ENCODE assay signal across 9 mouse cellular contexts in genomic region chr19:36439894-36440714, GRCm38 (mm10).
A peak's percentile ranks its signal among the peaks of the same experiment; 100 is the strongest.
DNase-seq lines count a peak whose midpoint lies in the region; ATAC-seq and TF ChIP-seq lines count a peak whose summit lies in the region.
"Had no signal": no experiment of that assay in that cellular context is flagged by ENCODE, and none has a peak within 500 bp of the region (broad histone marks: within the 10 kb centered on the region; RNA-seq: fewer than 3 reads in every experiment).

No protein-coding gene starts in this region.

- no peak overlapping the region for H3K4me3 ChIP-seq in ES-E14 (ENCODE audit: insufficient read depth in 1 of 2, low read depth in 1 of 2, low read length in 2 of 2, poor library complexity in 1 of 2, severe bottlenecking in 1 of 2)
- no peak overlapping the region for H3K4me3 ChIP-seq in forebrain, embryonic 16.5 days (replicated peaks; ENCODE audit: low read length)
- H3K4me3 ChIP-seq: limb, embryonic 13.5 days had no signal

- no peak overlapping the region for H3K4me2 ChIP-seq in forebrain, embryonic 16.5 days (ENCODE audit: low read length)
- H3K4me2 ChIP-seq: limb, embryonic 13.5 days had no signal

- H3K9me3 ChIP-seq in ES-E14 (ENCODE audit: control insufficient read depth, insufficient read depth, low read depth, low read length), result no peaks in the 10 kb centered on the region
- H3K9me3 ChIP-seq in forebrain, embryonic 16.5 days (ENCODE audit: control insufficient read depth, low read length), result no peaks in the 10 kb centered on the region
- H3K9me3 ChIP-seq: limb, embryonic 13.5 days had no signal

- WGBS in forebrain, embryonic 16.5 days, result 56% methylated on average over 9 of the region's 9 CpGs

- H3K9ac ChIP-seq in ES-E14 (ENCODE audit: insufficient read depth, low read depth, low read length, poor library complexity, severe bottlenecking), result no peak overlapping the region
- H3K9ac ChIP-seq in forebrain, embryonic 16.5 days (replicated peaks; ENCODE audit: low read depth, low read length), result no peak overlapping the region
- H3K9ac ChIP-seq: limb, embryonic 13.5 days had no signal

- no peaks in the 10 kb centered on the region for H3K27me3 ChIP-seq in forebrain, embryonic 16.5 days (replicated peaks; ENCODE audit: control insufficient read depth, insufficient read depth, low read length)
- H3K27me3 ChIP-seq: limb, embryonic 13.5 days had no signal

- peak; percentile 76 for ATAC-seq in forebrain, embryonic 16.5 days

- no peaks in the 10 kb centered on the region for H3K36me3 ChIP-seq in ES-E14 (ENCODE audit: control insufficient read depth, insufficient read depth, low read length, poor library complexity, severe bottlenecking)
- H3K36me3 ChIP-seq in forebrain, embryonic 16.5 days (ENCODE audit: control insufficient read depth, insufficient read depth), result no peaks in the 10 kb centered on the region
- H3K36me3 ChIP-seq: limb, embryonic 13.5 days had no signal

- DNase-seq in gastrocnemius, postnatal 10 days, result peak; percentile 36
- DNase-seq in gastrocnemius, adult 8-10 months (ENCODE audit: low spot score in 2 of 2), result no peak
- DNase-seq in ES-E14 (ENCODE audit: low read depth, low spot score), result peak; percentile 36
- peak; percentile 56 to 60 for DNase-seq in cerebellum, adult 18-20 months
- DNase-seq in layer of hippocampus, adult 18-20 months (ENCODE audit: low spot score in 2 of 2), result peak; percentile 13 to 58
- DNase-seq in lung, postnatal 36 days, result peak; percentile 58
- peak; percentile 28 for DNase-seq in right cerebral cortex, postnatal 25 days

- no peak overlapping the region for H3K27ac ChIP-seq in ES-E14 (ENCODE audit: insufficient read depth, low read depth, low read length, poor library complexity, severe bottlenecking)
- H3K27ac ChIP-seq in forebrain, embryonic 16.5 days (ENCODE audit: low read length), result no peak overlapping the region
- H3K27ac ChIP-seq: limb, embryonic 13.5 days had no signal

- no peaks in the 10 kb centered on the region for H3K4me1 ChIP-seq in ES-E14 (ENCODE audit: control insufficient read depth in 2 of 2, insufficient read depth in 2 of 2, low read length in 2 of 2, poor library complexity in 1 of 2)
- no peaks in the 10 kb centered on the region for H3K4me1 ChIP-seq in forebrain, embryonic 16.5 days (replicated peaks; ENCODE audit: control insufficient read depth, insufficient read depth, low read length)
- H3K4me1 ChIP-seq: limb, embryonic 13.5 days had no signal

- in situ Hi-C loops in ES-E14 (cut with MboI; ENCODE audit: low sequenced_read_pairs in 2 of 2, unreplicated experiment in 2 of 2), result loop anchor here (5.0 to 25.0 kb wide), 3 partner anchors 253 to 328 kb away; partner anchors contain the start of gene Ankrd1 (in 1 of the 2)

TF ChIP-seq in ES-E14, 5 proteins besides CTCF, POLR2A, EP300 and RAD21:
- peak; percentile 84 for TF ChIP-seq ZC3H11A (IDR thresholded peaks at IDR 0.05; ENCODE audit: borderline replicate concordance, low read depth, low read length)
- TF ChIP-seq CHD2 (IDR thresholded peaks at IDR 0.05; ENCODE audit: low read depth, low read length), result no peak
TF ChIP-seq in ES-E14: peak in this region for 1.

Comparison
In these comparisons a context has a peak if more than half of its experiments do, and no peak if none do; other contexts are left out.
1. DNase-seq: peak in gastrocnemius, postnatal 10 days (single experiment), ES-E14 (single experiment), cerebellum, adult 18-20 months (2 of 2), layer of hippocampus, adult 18-20 months (2 of 2), lung, postnatal 36 days (single experiment) and right cerebral cortex, postnatal 25 days (single experiment); none in gastrocnemius, adult 8-10 months (0 of 2).